10 mouse cellular contexts compared by ENCODE assay signal in the genomic region with DNA sequence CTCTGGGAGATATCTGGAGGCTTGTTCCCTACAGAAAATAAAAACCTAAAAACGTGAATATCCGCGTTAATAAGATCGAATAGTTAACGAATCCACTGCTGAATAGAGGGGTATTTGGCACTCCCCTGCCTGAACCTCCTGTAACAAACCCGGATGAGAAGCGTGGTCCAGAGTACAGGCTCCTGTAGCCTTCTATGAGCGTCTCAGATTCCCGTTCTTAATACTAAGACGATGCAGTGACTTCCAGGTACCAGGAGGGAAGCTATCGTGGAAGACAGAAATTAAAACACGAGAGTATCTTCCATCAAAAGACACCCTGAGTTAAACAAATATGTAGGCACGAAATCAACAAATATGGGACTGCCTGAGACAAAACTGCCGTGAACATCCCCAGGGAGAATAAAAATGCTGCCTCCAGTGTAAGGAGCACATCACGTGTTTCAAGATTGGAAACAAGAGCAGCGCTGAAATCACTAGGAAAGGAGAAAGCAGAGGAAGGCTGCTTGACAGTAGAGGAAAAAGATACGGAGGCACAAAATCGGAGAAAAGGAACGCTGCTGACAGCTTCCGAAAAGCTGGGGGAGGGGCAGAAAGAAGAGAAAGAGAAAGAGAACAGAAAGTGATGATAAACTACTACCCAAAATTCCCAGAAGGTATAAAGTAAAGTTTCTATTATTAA.
DNase-seq lines count a peak whose midpoint lies in the region; ATAC-seq and TF ChIP-seq lines count a peak whose summit lies in the region.
"Had no signal": no experiment of that assay in that cellular context is flagged by ENCODE, and none has a peak within 500 bp of the region (broad histone marks: within the 10 kb centered on the region; RNA-seq: fewer than 3 reads in every experiment).

No protein-coding gene starts in this region.

- no peak overlapping the region for H3K27ac ChIP-seq in kidney, postnatal 0 days
- H3K27ac ChIP-seq in brown adipose tissue, adult 24 weeks (replicated peaks; ENCODE audit: low read depth, low read length), result no peak overlapping the region
- no peak overlapping the region for H3K27ac ChIP-seq in kidney, embryonic 14.5 days (ENCODE audit: low read depth, low read length)

- no peaks in the 10 kb centered on the region for H3K9me3 ChIP-seq in kidney, postnatal 0 days (replicated peaks; ENCODE audit: low read length)
- peaks cover 7% of the 10 kb centered on the region; the same call in 1 of the 2 replicates for H3K9me3 ChIP-seq in kidney, embryonic 14.5 days (ENCODE audit: control insufficient read depth, low read length)

- no peak for TF ChIP-seq CTCF in kidney, postnatal 0 days (IDR thresholded peaks at IDR 0.05; ENCODE audit: low read depth)

- H3K9ac ChIP-seq in kidney, postnatal 0 days (ENCODE audit: low read depth, low read length), result no peak overlapping the region
- H3K9ac ChIP-seq in kidney, embryonic 14.5 days (ENCODE audit: low read depth, low read length), result no peak overlapping the region

- WGBS in kidney, postnatal 0 days, result 80% methylated on average over 20 of the region's 20 CpGs
- WGBS in kidney, embryonic 14.5 days, result 83% methylated on average over 20 of the region's 20 CpGs

- H3K36me3 ChIP-seq in kidney, postnatal 0 days (ENCODE audit: insufficient read depth, low read length), result no peaks in the 10 kb centered on the region
- no peaks in the 10 kb centered on the region for H3K36me3 ChIP-seq in kidney, embryonic 14.5 days (ENCODE audit: control insufficient read depth, insufficient read depth, low read length)

- no peak for ATAC-seq in kidney, postnatal 0 days (replicated peaks; ENCODE audit: low FRiP score, low read depth)
- no peak for ATAC-seq in kidney, embryonic 14.5 days (ENCODE audit: low FRiP score, low TSS enrichment)
- no peak for ATAC-seq in CD4-positive, CD25-positive, alpha-beta regulatory T cell, adult 4 months
- ATAC-seq: forebrain, embryonic 16.5 days had no signal

- H3K27me3 ChIP-seq in kidney, postnatal 0 days (ENCODE audit: insufficient read depth, low read length), result no peaks in the 10 kb centered on the region
- no peaks in the 10 kb centered on the region for H3K27me3 ChIP-seq in kidney, embryonic 14.5 days (ENCODE audit: control insufficient read depth, insufficient read depth, low read length)

- peak; percentile 7 for DNase-seq in kidney, postnatal 0 days (ENCODE audit: low spot score)
- DNase-seq in kidney, postnatal 4 days, result no peak
- peak; percentile 5 for DNase-seq in 3T3-L1 (ENCODE audit: low read depth, low spot score)
- peak; percentile 7 to 26 for DNase-seq in heart, postnatal 10 days
- no peak for DNase-seq in thymus, postnatal 10 days (ENCODE audit: low spot score in 2 of 2)
- DNase-seq: kidney, adult 9 months had no signal

- no peaks in the 10 kb centered on the region for H3K4me1 ChIP-seq in kidney, postnatal 0 days (replicated peaks; ENCODE audit: insufficient read depth, low read length)
- H3K4me1 ChIP-seq in brown adipose tissue, adult 24 weeks (ENCODE audit: control insufficient read depth, insufficient read depth, insufficient read length, low read length), result no peaks in the 10 kb centered on the region
- H3K4me1 ChIP-seq in kidney, embryonic 14.5 days (ENCODE audit: control insufficient read depth, insufficient read depth, low read length), result no peaks in the 10 kb centered on the region

- intact Hi-C loops in heart, postnatal 10 days (cut with DNase I), result loop anchor here (5.0 kb wide), 1 partner anchor 93 kb away; no protein-coding TSS in a partner anchor

- H3K4me3 ChIP-seq in kidney, postnatal 0 days (replicated peaks; ENCODE audit: low read depth, low read length), result no peak overlapping the region
- peak overlapping the region; percentile 16; the same call in 1 of the 2 replicates for H3K4me3 ChIP-seq in brown adipose tissue, adult 24 weeks (ENCODE audit: insufficient read depth, low read depth, low read length)
- H3K4me3 ChIP-seq in kidney, embryonic 14.5 days (ENCODE audit: low read length), result no peak overlapping the region

- H3K4me2 ChIP-seq in kidney, postnatal 0 days (ENCODE audit: low read length), result peak overlapping the region; percentile 23; the same call in 1 of the 2 replicates
- no peak overlapping the region for H3K4me2 ChIP-seq in kidney, embryonic 14.5 days (replicated peaks; ENCODE audit: low read depth, low read length)

Comparison
In these comparisons a context has a peak if more than half of its experiments do, and no peak if none do; other contexts are left out.
1. DNase-seq: peak in kidney, postnatal 0 days (single experiment), 3T3-L1 (single experiment) and heart, postnatal 10 days (2 of 2); none in kidney, postnatal 4 days (0 of 2) and thymus, postnatal 10 days (0 of 2).